Mouse (Mus musculus) kidney, adult 2 months (tissue): ENCODE results near the gene Zfp385a.

ENCODE experiments used
- CTCF ChIP-seq: fragments of 200-500 bp; conservative IDR thresholded peaks from 2 replicates; pipeline ENCODE4 v1.5.1; 2011; ENCODE audit warnings: low read depth, mild to moderate bottlenecking, control low read depth, low read length, moderate library complexity, mixed read lengths; ENCODE audit not compliant: insufficient read depth, insufficient read length
- POLR2A ChIP-seq: fragments of 200-500 bp; IDR thresholded peaks from one replicate; pipeline ENCODE4 v1.6.1; 2011; ENCODE audit warnings: low read depth, low read length, control low read depth

GRCm38 (mm10) chr15:103308876-103309580 lies 30.9 kb downstream of the Zfp385a start:
- TF ChIP-seq POLR2A: no peak
- TF ChIP-seq CTCF: no peak
